9 mouse cellular contexts compared by ENCODE assay signal in the genomic region with DNA sequence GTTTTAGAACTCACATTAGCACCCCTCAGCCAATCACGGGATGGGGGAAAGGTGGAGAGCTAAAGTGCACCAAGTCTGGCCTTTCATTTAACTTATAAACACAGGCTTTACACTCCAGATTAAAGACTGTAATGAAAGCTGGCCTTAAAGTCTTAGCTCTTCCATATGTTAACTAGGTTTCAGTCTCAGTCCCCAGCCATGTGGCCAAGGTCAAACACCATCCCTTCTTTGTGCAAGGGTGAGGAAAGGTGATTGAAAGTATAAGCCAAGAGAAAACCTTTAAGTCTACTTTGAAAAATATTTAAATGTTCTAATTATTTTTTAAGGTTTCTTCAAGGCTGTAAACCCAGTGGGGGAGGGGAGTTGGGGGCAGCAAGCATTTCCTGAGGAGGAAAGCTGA. TPM values are rescaled to one million over a fixed set of nuclear protein-coding genes. Genes with fewer than 3 reads are reported as not detected.
DNase-seq lines count a peak whose midpoint lies in the region; ATAC-seq and TF ChIP-seq lines count a peak whose summit lies in the region.
"Had no signal": no experiment of that assay in that cellular context is flagged by ENCODE, and none has a peak within 500 bp of the region (broad histone marks: within the 10 kb centered on the region; RNA-seq: fewer than 3 reads in every experiment).

No protein-coding gene starts in this region.

- no peak for ATAC-seq in lung, postnatal 0 days
- no peak for ATAC-seq in limb, embryonic 13.5 days (ENCODE audit: low FRiP score, low read depth)
- ATAC-seq in stomach, embryonic 15.5 days (ENCODE audit: insufficient read depth, low FRiP score, low read depth) = no peak

- no peaks in the 10 kb centered on the region for H3K27me3 ChIP-seq in lung, postnatal 0 days (replicated peaks; ENCODE audit: insufficient read depth, low read length)
- no peaks in the 10 kb centered on the region for H3K27me3 ChIP-seq in forebrain, embryonic 10.5 days (ENCODE audit: poor library complexity, severe bottlenecking)
- no peaks in the 10 kb centered on the region for H3K27me3 ChIP-seq in limb, embryonic 13.5 days
- H3K27me3 ChIP-seq in stomach, embryonic 15.5 days (replicated peaks) = no peaks in the 10 kb centered on the region

- TF ChIP-seq CTCF in lung, postnatal 0 days (IDR thresholded peaks at IDR 0.05) = no peak

- H3K4me3 ChIP-seq in lung, postnatal 0 days (ENCODE audit: low read depth, low read length) = no peak overlapping the region; the same call in 1 of the 2 replicates
- peak overlapping the region; percentile 87 for H3K4me3 ChIP-seq in forebrain, embryonic 10.5 days
- H3K4me3 ChIP-seq in limb, embryonic 13.5 days = peak overlapping the region; percentile 83
- peak overlapping the region; percentile 40 for H3K4me3 ChIP-seq in stomach, embryonic 15.5 days (replicated peaks)

- H3K36me3 ChIP-seq in lung, postnatal 0 days (ENCODE audit: insufficient read depth, low read length) = peaks cover 11% of the 10 kb centered on the region; the same call in 1 of the 2 replicates
- peaks cover 46% of the 10 kb centered on the region for H3K36me3 ChIP-seq in forebrain, embryonic 10.5 days (replicated peaks)
- peaks cover 34% of the 10 kb centered on the region for H3K36me3 ChIP-seq in limb, embryonic 13.5 days
- H3K36me3 ChIP-seq in stomach, embryonic 15.5 days = peaks cover 13% of the 10 kb centered on the region

- WGBS in lung, postnatal 0 days = 3% methylated on average over 1 of the region's 1 CpGs
- WGBS in forebrain, embryonic 10.5 days = 5% methylated on average over 1 of the region's 1 CpGs
- WGBS in limb, embryonic 13.5 days = 0% methylated on average over 1 of the region's 1 CpGs
- 3% methylated on average over 1 of the region's 1 CpGs for WGBS in stomach, embryonic 15.5 days

- H3K9me3 ChIP-seq in lung, postnatal 0 days (ENCODE audit: low read length) = no peaks in the 10 kb centered on the region
- no peaks in the 10 kb centered on the region for H3K9me3 ChIP-seq in forebrain, embryonic 10.5 days
- no peaks in the 10 kb centered on the region for H3K9me3 ChIP-seq in limb, embryonic 13.5 days
- H3K9me3 ChIP-seq in stomach, embryonic 15.5 days = no peaks in the 10 kb centered on the region

- no peak for TF ChIP-seq EP300 in lung, postnatal 0 days (IDR thresholded peaks at IDR 0.05)

- peaks cover 13% of the 10 kb centered on the region; the same call in 1 of the 2 replicates for H3K4me1 ChIP-seq in lung, postnatal 0 days (ENCODE audit: insufficient read depth, low read depth, low read length)
- peaks cover 37% of the 10 kb centered on the region for H3K4me1 ChIP-seq in forebrain, embryonic 10.5 days
- peaks cover 30% of the 10 kb centered on the region for H3K4me1 ChIP-seq in limb, embryonic 13.5 days
- peaks cover 8% of the 10 kb centered on the region for H3K4me1 ChIP-seq in stomach, embryonic 15.5 days

- 0 out of 2 replicates have a peak overlapping the region, but pooled peaks have one; percentile 12 for H3K9ac ChIP-seq in lung, postnatal 0 days (replicated peaks; ENCODE audit: low read depth)
- peak overlapping the region; percentile 66 for H3K9ac ChIP-seq in limb, embryonic 13.5 days
- H3K9ac ChIP-seq in stomach, embryonic 15.5 days = no peak overlapping the region

- H3K4me2 ChIP-seq in lung, postnatal 0 days (replicated peaks; ENCODE audit: low read depth, low read length) = no peak overlapping the region; the same call in 1 of the 2 replicates
- H3K4me2 ChIP-seq in limb, embryonic 13.5 days (replicated peaks) = peak overlapping the region; percentile 98
- peak overlapping the region; percentile 51 for H3K4me2 ChIP-seq in stomach, embryonic 15.5 days

- H3K27ac ChIP-seq in lung, postnatal 0 days (ENCODE audit: low read length) = no peak overlapping the region
- H3K27ac ChIP-seq in forebrain, embryonic 10.5 days = peak overlapping the region; percentile 98
- H3K27ac ChIP-seq in limb, embryonic 13.5 days = no peak overlapping the region
- no peak overlapping the region for H3K27ac ChIP-seq in stomach, embryonic 15.5 days

- DNase-seq in lung, postnatal 0 days (ENCODE audit: low spot score) = no peak
- no peak for DNase-seq in lung, postnatal 36 days
- no peak for DNase-seq in forebrain, embryonic 10.5 days (ENCODE audit: extremely low spot score, low spot score)
- DNase-seq in c-Kit-positive CD71-positive TER-119-positive erythroid progenitor cells, embryonic 14.5 days (ENCODE audit: low spot score) = no peak
- DNase-seq in right cerebral cortex, postnatal 25 days = no peak
- DNase-seq in left cerebral cortex, adult 11 months (ENCODE audit: low spot score) = no peak
- DNase-seq: adrenal gland, postnatal 25 days had no signal

RNA-seq across cellular contexts. Expression of a gene that starts 1.7 kb away (rescaled TPM):
- polyA plus RNA-seq in lung, postnatal 0 days (2015; fragmentation: Nextera tagmentation; extraction: Ambion mirVana) = 8.4 TPM in 2 replicates
- polyA plus RNA-seq in forebrain, embryonic 10.5 days (2016; fragmentation: Nextera tagmentation; extraction: Ambion mirVana) = 113 and 132 TPM in 2 replicates
- polyA plus RNA-seq in limb, embryonic 13.5 days (2015; fragmentation: Nextera tagmentation; extraction: Ambion mirVana) = 67.4 and 73.7 TPM in 2 replicates
- 66.2 and 67.6 TPM in 2 replicates for polyA plus RNA-seq in stomach, embryonic 15.5 days (2015; fragmentation: Nextera tagmentation; extraction: Ambion mirVana)

RNA-seq across cellular contexts. Expression of a gene that starts 20.0 kb away (rescaled TPM):
- polyA plus RNA-seq in lung, postnatal 0 days (2015; fragmentation: Nextera tagmentation; extraction: Ambion mirVana) = 13.1 and 13.7 TPM in 2 replicates
- polyA plus RNA-seq in forebrain, embryonic 10.5 days (2016; fragmentation: Nextera tagmentation; extraction: Ambion mirVana) = 10.9 and 12.6 TPM in 2 replicates
- 15.5 TPM in 2 replicates for polyA plus RNA-seq in limb, embryonic 13.5 days (2015; fragmentation: Nextera tagmentation; extraction: Ambion mirVana)
- polyA plus RNA-seq in stomach, embryonic 15.5 days (2015; fragmentation: Nextera tagmentation; extraction: Ambion mirVana) = 16.3 and 17.8 TPM in 2 replicates
